Mouse (Mus musculus) liver, embryonic 14.5 days (tissue): ENCODE measurements around the gene Kcnh7.

Experiments used
- CTCF ChIP-seq: IDR thresholded peaks from 2 replicates; pipeline ENCODE4 v1.5.1; 2016; ENCODE audit warnings: antibody characterized with exemption, low read depth, control low read depth
- EP300 ChIP-seq: IDR thresholded peaks from 2 replicates; pipeline ENCODE4 v1.6.1; 2016; ENCODE audit warnings: antibody characterized with exemption, low read depth

GRCm38 (mm10) chr2:63117209-63118193 is 66.6 kb downstream of the Kcnh7 start:
- no peak for TF ChIP-seq CTCF
- TF ChIP-seq EP300, result no peak
